Mouse (Mus musculus) neural tube, embryonic 15.5 days (tissue): ENCODE results near the gene Lrrn2. TPM values are rescaled to one million over a fixed set of nuclear protein-coding genes. Genes with fewer than 3 reads are reported as not detected.

Experiments used
- ATAC-seq: fragments of 200-750 bp; cut with Nextera tagmentation; 2 replicates; pipeline ENCODE4 v1.8.0; 2017; ENCODE audit warnings: mild to moderate bottlenecking, moderate TSS enrichment, moderate library complexity; ENCODE audit not compliant: low FRiP score
- H3K27ac ChIP-seq: fragments of 300-500 bp; sonication (generic); replicated peaks from 2 replicates; pipeline ENCODE4 v1.5.1; 2015; ENCODE audit warnings: mild to moderate bottlenecking, inconsistent platforms
- H3K27me3 ChIP-seq: fragments of 300-500 bp; sonication (generic); replicated peaks from 2 replicates; pipeline ENCODE4 v1.6.1; 2015; ENCODE audit warnings: inconsistent platforms
- H3K36me3 ChIP-seq: fragments of 300-500 bp; sonication (generic); 2 replicates; pipeline ENCODE4 v1.6.1; 2015; ENCODE audit warnings: inconsistent platforms
- H3K4me1 ChIP-seq: fragments of 300-500 bp; sonication (generic); 2 replicates; pipeline ENCODE4 v1.6.1; 2015; ENCODE audit warnings: inconsistent platforms
- H3K4me2 ChIP-seq: fragments of 300-500 bp; sonication (generic); 2 replicates; pipeline ENCODE4 v1.6.1; 2015; ENCODE audit warnings: inconsistent platforms, mild to moderate bottlenecking, moderate library complexity
- H3K4me3 ChIP-seq: fragments of 300-500 bp; sonication (generic); replicated peaks from 2 replicates; pipeline ENCODE4 v1.5.1; 2015; ENCODE audit warnings: mild to moderate bottlenecking, inconsistent platforms
- H3K9ac ChIP-seq: fragments of 300-500 bp; sonication (generic); replicated peaks from 2 replicates; pipeline ENCODE4 v1.6.1; 2015; ENCODE audit warnings: mild to moderate bottlenecking, inconsistent platforms
- H3K9me3 ChIP-seq: fragments of 300-500 bp; sonication (generic); replicated peaks from 2 replicates; pipeline ENCODE4 v1.6.1; 2016; ENCODE audit warnings: inconsistent platforms
- WGBS: fragments of 180-500 bp; shearing (Covaris S2); methylation state at CpG from one replicate; pipeline ENCODE4 v1.1.7; 2015; ENCODE audit warnings: mixed read lengths; 5-methylcytosine and 5-hydroxymethylcytosine counted together
- polyA plus RNA-seq: library from polyadenylated mRNA; unstranded; fragments of >200 nt; fragmentation: Nextera tagmentation; extraction: Ambion mirVana; gene quantifications from 2 replicates; pipeline ENCODE4 v1.2.1, GENCODE M21; 2015

Lrrn2 gene
- 40.5 and 45.9 TPM in 2 replicates for polyA plus RNA-seq

DNA sequence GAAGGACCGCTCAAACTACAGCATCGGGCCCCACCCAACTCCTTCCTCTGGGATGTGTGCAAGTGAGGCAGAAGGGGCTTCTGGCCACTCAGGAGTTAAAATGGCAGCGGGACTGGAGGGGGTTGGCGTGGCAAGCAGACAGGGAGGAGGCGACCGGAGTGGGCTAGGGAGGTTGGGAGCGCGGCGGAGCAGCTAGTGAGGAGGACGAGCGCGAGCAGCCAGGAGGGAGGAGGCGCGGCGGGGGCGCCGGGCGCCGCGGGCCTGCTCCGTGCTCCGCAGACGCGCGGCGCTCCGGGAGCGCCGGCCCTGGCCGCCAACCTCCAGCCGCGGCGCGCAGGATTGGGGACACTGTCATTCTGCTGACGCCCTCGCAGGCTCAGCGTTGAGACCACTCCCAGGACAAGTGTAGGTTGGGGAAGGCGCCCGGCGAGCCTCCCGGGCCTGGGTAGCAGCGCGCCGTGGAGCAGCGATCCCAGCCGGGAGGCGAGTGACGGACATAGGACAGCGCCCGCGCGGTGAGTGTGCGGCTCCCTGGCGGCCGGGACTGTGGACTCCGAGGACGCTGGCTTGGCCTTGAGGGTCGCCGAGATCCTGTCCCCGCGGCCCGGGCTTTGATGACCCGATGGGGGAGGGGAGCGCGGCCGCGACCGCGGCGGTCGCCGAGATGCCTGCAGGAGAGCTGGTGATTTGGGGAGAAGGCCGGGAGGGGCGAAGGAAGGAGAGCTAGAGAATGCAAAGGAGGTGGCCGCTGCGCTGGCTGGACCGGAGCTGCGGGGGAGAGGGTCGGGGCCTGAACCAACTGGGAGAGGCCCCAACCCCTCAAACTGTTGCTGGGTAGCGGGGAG, at the start of gene Lrrn2:
Lrrn2 (plus strand) TSS at position 113 of the 845 bp plus-strand sequence.
- H3K4me3 ChIP-seq, result peak within 1 kb of the TSS; percentile 72
- no peaks in the 10 kb centered on the region for H3K9me3 ChIP-seq
- peaks cover 39% of the 10 kb centered on the region for H3K4me1 ChIP-seq
- WGBS, result under 1% methylated on average over 72 of the region's 80 CpGs
- H3K36me3 ChIP-seq, result no peaks in the 10 kb centered on the region
- H3K27ac ChIP-seq, result peak within 1 kb of the TSS; percentile 86
- H3K4me2 ChIP-seq, result peak within 1 kb of the TSS; percentile 92
- H3K9ac ChIP-seq, result peak within 1 kb of the TSS; percentile 90
- peak; percentile 88 for ATAC-seq
- peaks cover 12% of the 10 kb centered on the region for H3K27me3 ChIP-seq

DNA sequence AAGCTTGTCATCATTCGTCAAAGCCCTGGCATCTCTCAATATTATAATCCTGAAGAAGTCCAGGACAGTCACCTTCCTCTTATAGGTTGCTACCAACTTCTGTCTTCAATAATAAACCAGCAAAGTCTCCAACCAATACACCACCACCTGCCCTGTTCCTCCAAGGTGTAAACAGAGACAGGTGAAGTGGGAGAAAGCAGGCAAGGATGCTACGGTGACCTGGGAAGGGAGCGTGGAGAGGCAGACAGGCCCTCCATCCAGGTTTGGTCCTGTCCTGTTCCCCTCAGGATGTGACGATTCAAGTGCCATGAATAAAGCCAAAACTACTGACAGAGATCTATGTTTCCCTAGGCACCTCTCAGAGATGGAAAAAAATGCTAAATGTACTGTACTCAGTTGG, 48.1 kb upstream of the Lrrn2 start:
- no peak overlapping the region for H3K27ac ChIP-seq
- 90% methylated on average over 4 of the region's 4 CpGs for WGBS
- H3K9ac ChIP-seq, result no peak overlapping the region
- H3K9me3 ChIP-seq, result no peaks in the 10 kb centered on the region
- no peak overlapping the region for H3K4me3 ChIP-seq
- H3K4me2 ChIP-seq, result no peak overlapping the region
- no peak for ATAC-seq
- H3K36me3 ChIP-seq, result no peaks in the 10 kb centered on the region
- H3K4me1 ChIP-seq, result peaks cover 3% of the 10 kb centered on the region; the same call in 1 of the 2 replicates
- H3K27me3 ChIP-seq, result no peaks in the 10 kb centered on the region

DNA sequence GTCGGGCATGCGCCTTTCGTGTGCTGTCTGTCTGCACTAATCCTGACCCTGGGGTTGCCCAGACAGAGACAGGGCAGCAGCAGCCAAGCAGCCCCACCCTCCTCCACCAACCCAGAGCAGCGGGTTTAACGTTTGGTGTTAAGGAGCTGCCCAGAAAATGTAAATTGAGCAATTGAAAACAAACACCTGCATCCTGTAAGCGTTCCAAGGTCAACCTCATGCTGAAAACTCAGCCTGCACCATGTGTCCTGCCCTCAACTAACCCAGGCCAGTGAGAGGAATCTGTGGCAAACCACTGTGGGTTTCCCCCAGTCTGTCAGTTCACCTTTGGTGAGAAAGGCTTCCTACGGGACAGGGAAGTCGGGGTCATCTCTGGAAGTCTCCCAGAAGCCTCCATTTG, 46.0 kb upstream of the Lrrn2 start:
- 73% methylated on average over 8 of the region's 8 CpGs for WGBS

DNA sequence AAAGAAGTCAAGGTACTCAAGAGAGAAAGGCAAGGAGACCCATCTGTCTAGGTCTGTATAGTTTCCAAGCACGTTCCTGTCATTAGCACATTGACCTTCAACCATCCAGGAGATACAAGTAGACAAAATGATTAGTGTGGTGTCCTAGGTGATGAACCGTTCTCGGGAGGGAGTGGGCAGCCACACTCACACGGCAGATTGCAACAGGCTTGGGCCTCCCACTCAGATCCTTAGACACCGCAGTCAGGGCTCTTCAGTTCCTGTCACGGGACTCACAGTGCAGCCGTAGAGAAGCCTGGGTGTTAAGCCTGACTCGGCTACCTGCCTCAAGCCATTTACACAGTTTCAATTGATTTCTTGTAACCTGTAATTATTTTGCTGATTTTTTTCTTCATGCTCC, 43.2 kb upstream of the Lrrn2 start:
- Histone ChIP-seq H3K4me1 (peaks cover 16% of the 10 kb centered on the region), H3K36me3 (no peaks in the 10 kb centered on the region), H3K9me3 (no peaks in the 10 kb centered on the region), H3K4me3 (no peak overlapping the region), H3K4me2 (no peak overlapping the region), H3K27me3 (no peaks in the 10 kb centered on the region), H3K9ac (no peak overlapping the region), H3K27ac (no peak overlapping the region)
- 63% methylated on average over 8 of the region's 8 CpGs for WGBS
- ATAC-seq, result no peak

More for the DNA sequence above, 46.0 kb upstream of the Lrrn2 start:
- no peak for ATAC-seq
- H3K4me3 ChIP-seq, result no peak overlapping the region
- no peak overlapping the region for H3K9ac ChIP-seq
- H3K27me3 ChIP-seq, result no peaks in the 10 kb centered on the region
- H3K4me2 ChIP-seq, result no peak overlapping the region
- no peaks in the 10 kb centered on the region for H3K36me3 ChIP-seq
- no peaks in the 10 kb centered on the region for H3K9me3 ChIP-seq
- H3K4me1 ChIP-seq, result peaks cover 15% of the 10 kb centered on the region
- no peak overlapping the region for H3K27ac ChIP-seq

DNA sequence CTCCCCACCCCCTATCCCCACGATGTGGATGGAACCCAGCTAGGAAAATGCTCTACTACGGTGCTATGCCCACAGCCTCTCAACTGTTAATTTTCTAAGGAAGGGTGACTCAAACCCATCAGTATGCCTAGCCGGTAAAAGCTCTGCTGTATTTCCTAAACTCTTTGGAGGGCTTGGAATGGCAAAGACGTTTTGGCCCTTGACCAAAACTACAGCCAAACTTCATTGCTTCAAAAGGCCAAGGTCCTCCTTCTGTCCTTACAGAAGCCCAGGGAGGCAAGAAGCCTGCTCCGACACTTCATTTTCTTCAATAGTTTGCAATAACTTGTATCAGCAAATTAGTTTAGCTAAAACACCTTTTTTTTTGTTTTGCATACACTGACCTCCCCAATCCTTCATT, 42.4 kb upstream of the Lrrn2 start:
- Histone ChIP-seq H3K4me3 (no peak overlapping the region), H3K9me3 (no peaks in the 10 kb centered on the region), H3K27ac (no peak overlapping the region), H3K27me3 (no peaks in the 10 kb centered on the region), H3K36me3 (no peaks in the 10 kb centered on the region), H3K4me1 (peaks cover 16% of the 10 kb centered on the region), H3K9ac (no peak overlapping the region), H3K4me2 (no peak overlapping the region)
- 64% methylated on average over 5 of the region's 5 CpGs for WGBS
- no peak for ATAC-seq

DNA sequence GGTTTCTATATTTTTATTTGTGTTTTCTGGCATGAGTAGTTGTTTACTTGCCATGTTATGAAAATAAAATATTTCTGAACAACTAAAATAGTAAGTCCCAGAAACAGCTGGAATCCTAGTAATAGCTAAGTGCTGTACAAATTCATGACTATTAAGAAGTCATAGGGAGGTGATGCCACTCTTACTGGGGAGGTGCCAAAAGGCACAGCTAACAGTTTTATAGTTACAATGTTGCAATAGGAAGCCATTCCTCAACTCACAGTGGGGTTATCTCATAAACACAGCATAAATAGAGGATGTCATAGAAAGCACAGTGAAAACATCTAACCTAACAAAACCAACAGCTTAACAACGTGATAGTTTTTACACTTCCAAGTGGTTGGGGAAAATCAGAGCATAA, 41.7 kb upstream of the Lrrn2 start:
- no peaks in the 10 kb centered on the region for H3K27me3 ChIP-seq
- H3K9ac ChIP-seq, result no peak overlapping the region
- no peak overlapping the region for H3K4me3 ChIP-seq
- 60% methylated on average over 1 of the region's 1 CpGs for WGBS
- H3K4me1 ChIP-seq, result peaks cover 16% of the 10 kb centered on the region
- no peaks in the 10 kb centered on the region for H3K9me3 ChIP-seq
- no peaks in the 10 kb centered on the region for H3K36me3 ChIP-seq
- no peak for ATAC-seq
- no peak overlapping the region for H3K27ac ChIP-seq
- no peak overlapping the region for H3K4me2 ChIP-seq

DNA sequence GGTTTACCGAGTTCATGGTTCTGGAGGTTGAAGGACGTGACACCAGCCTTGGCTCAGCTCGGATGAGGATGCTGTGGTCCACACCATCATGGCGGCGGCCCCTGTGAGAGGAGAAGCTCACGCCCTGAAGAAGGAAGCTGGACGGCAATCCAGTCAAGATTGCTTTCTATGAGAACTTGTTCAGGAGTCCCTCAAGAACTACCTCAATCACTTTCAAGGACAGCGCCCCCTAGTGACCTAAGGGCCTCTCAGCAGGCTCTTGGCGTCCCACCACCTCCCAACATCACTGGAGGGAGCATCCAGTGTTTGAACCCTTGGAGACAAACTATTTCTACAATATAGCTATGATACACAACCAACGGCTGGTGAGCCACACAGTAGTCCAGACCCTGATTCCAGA, 36.5 kb upstream of the Lrrn2 start:
- 86% methylated on average over 10 of the region's 10 CpGs for WGBS
- no peak overlapping the region for H3K27ac ChIP-seq
- no peak for ATAC-seq
- H3K4me2 ChIP-seq, result no peak overlapping the region
- H3K9me3 ChIP-seq, result no peaks in the 10 kb centered on the region; the same call in 1 of the 2 replicates
- H3K36me3 ChIP-seq, result no peaks in the 10 kb centered on the region
- H3K27me3 ChIP-seq, result no peaks in the 10 kb centered on the region
- no peak overlapping the region for H3K9ac ChIP-seq
- H3K4me1 ChIP-seq, result peaks cover 10% of the 10 kb centered on the region
- no peak overlapping the region for H3K4me3 ChIP-seq

DNA sequence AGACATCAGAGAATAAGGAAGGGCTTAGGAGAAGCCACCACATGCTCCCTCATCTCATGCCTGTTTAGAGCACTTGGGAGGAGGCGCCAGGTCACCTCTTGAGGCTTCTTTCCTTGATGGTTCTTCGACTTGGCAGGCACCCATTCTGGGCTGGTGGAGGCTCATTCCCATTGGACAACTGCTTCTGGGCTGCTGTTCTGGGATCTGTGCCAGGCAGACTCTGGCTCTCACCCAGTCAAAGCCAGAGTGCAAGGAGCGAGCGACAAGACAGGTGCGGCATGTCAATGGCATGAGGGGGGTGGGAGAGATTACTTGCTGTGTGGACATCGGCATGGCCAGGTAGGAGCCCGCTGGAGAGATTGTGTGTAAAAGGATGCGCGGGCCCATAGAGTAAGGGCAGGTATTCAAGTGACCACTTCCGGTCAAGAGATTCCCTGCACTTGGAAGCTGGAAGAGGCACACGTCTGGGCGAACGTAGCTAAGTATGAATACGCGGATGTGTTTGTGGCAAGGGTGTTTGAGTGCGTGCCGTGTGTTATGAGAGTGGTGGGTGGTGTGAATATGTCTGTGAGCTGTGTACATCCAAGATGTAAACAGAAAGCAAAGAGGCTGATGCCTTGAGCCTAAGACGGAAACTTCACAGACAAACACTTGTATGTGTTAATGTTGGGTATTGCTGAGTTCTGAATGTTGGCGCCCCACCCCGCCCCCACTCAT, 35.8 kb upstream of the Lrrn2 start:
- Histone ChIP-seq H3K36me3 (no peaks in the 10 kb centered on the region), H3K9ac (no peak overlapping the region), H3K9me3 (no peaks in the 10 kb centered on the region; the same call in 1 of the 2 replicates), H3K27ac (no peak overlapping the region), H3K4me2 (no peak overlapping the region), H3K27me3 (no peaks in the 10 kb centered on the region), H3K4me1 (0 out of 2 replicates have a peak, but pooled peaks cover 5% of the 10 kb centered on the region), H3K4me3 (no peak overlapping the region)
- ATAC-seq, result no peak; the same call in 1 of the 2 replicates
- WGBS, result 86% methylated on average over 20 of the region's 20 CpGs

DNA sequence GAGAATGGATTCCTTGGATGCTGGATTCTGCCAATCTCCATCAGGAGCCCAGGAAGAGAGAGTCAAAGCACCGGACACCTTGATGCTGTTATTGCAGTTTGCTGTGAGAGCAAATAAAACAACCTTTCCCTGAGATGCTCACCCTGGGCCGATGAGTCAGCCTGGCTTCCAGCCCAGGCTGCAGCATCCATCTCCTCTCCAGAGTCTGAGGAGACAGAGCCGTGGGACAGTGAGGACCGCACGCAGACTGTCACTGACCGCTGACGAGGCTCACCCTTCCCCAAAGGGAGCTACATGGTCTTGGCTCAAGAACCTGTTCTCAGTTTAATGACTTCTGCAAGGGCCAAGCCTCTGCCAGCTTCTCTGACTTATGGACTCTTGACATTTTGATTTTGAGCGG, 34.3 kb upstream of the Lrrn2 start:
- H3K27me3 ChIP-seq, result no peaks in the 10 kb centered on the region
- no peak overlapping the region for H3K4me3 ChIP-seq
- no peaks in the 10 kb centered on the region; the same call in 1 of the 2 replicates for H3K9me3 ChIP-seq
- no peak overlapping the region for H3K9ac ChIP-seq
- no peak overlapping the region for H3K27ac ChIP-seq
- WGBS, result 82% methylated on average over 8 of the region's 8 CpGs
- ATAC-seq, result no peak
- H3K36me3 ChIP-seq, result no peaks in the 10 kb centered on the region
- 0 out of 2 replicates have a peak, but pooled peaks cover 5% of the 10 kb centered on the region for H3K4me1 ChIP-seq
- H3K4me2 ChIP-seq, result no peak overlapping the region

DNA sequence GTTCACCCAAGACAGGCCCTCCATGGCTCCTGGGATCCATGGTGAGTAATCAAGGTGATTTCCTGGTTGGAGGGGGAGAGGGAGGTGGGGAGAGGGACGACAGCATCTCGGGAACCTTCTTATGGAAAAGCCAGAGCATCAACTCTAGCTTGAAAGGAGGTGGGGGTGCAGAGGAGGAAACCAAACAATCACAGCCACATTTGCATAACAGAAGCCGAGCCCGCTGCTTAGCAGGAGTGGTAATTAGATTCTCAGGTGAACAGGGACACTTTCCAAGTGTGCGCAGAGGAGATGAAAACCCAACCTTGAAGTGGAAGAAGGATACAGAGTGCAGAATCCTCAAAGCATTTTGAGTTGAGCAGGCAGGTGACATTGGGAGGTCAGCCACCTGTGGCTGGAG, 29.3 kb upstream of the Lrrn2 start:
- 33% methylated on average over 5 of the region's 5 CpGs for WGBS
- no peaks in the 10 kb centered on the region for H3K27me3 ChIP-seq
- H3K36me3 ChIP-seq, result no peaks in the 10 kb centered on the region
- no peak for ATAC-seq
- H3K27ac ChIP-seq, result no peak overlapping the region
- H3K4me1 ChIP-seq, result peaks cover 9% of the 10 kb centered on the region; the same call in 1 of the 2 replicates
- no peak overlapping the region for H3K4me3 ChIP-seq
- no peak overlapping the region for H3K9ac ChIP-seq
- H3K4me2 ChIP-seq, result no peak overlapping the region
- H3K9me3 ChIP-seq, result no peaks in the 10 kb centered on the region; the same call in 1 of the 2 replicates

DNA sequence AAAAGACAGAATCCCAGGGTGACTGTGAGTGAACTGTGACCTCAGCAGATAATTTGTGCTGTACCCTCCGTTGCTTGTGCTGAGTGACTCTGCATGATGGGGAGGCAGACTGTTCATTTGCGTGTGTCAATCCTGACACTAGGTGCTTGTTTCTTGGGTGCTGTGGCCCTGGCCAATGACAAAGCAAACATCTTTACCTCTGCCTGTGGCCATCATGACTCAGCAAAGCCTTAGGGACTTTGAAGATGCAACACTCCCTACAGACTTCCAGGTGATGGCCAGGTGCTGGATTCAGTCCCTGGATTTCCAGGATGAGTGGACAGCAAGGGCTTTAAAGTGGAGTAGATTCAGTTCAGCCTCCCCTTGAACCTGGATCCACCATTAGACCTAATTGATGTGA, 28.8 kb upstream of the Lrrn2 start:
- Histone ChIP-seq H3K4me1 (peaks cover 9% of the 10 kb centered on the region; the same call in 1 of the 2 replicates), H3K27ac (no peak overlapping the region), H3K4me3 (no peak overlapping the region), H3K27me3 (no peaks in the 10 kb centered on the region), H3K9me3 (no peaks in the 10 kb centered on the region; the same call in 1 of the 2 replicates), H3K36me3 (no peaks in the 10 kb centered on the region), H3K9ac (no peak overlapping the region), H3K4me2 (no peak overlapping the region)
- no peak for ATAC-seq
- WGBS, result 83% methylated on average over 2 of the region's 2 CpGs
